Mouse (Mus musculus): Measurements from ENCODE around the gene Plcb2. TPM values are rescaled to one million over a fixed set of nuclear protein-coding genes. Genes with fewer than 3 reads are reported as not detected.

Plcb2 gene
- polyA plus RNA-seq, 1 experiment from 2014 or later, result 0.22 TPM

Other genes starting within 250 kb of the Plcb2 start
- gene Srp14, start 248.7 kb downstream of the Plcb2 start, polyA plus RNA-seq (2014; fragmentation: Nextera tagmentation; extraction: Ambion mirVana), result 244 and 259 TPM in 2 replicates
- 5.0 and 5.1 TPM in 2 replicates for gene Bmf, start 178.8 kb downstream of the Plcb2 start, polyA plus RNA-seq (2014; fragmentation: Nextera tagmentation; extraction: Ambion mirVana)
- gene Bub1b, start 130.2 kb downstream of the Plcb2 start, polyA plus RNA-seq (2014; fragmentation: Nextera tagmentation; extraction: Ambion mirVana), result 131 and 135 TPM in 2 replicates
- 0.50 and 0.92 TPM in 2 replicates for gene Pak6, start 65.1 kb downstream of the Plcb2 start, polyA plus RNA-seq (2014; fragmentation: Nextera tagmentation; extraction: Ambion mirVana)
- gene Ankrd63, start 24.5 kb downstream of the Plcb2 start, polyA plus RNA-seq (2014; fragmentation: Nextera tagmentation; extraction: Ambion mirVana), result 0.04 TPM in 1 of 2 replicates, not detected in the other
- 22.8 and 25.8 TPM in 2 replicates for gene Inafm2, start 17.3 kb upstream of the Plcb2 start, polyA plus RNA-seq (2014; fragmentation: Nextera tagmentation; extraction: Ambion mirVana)
- 0.52 and 0.66 TPM in 2 replicates for gene Ccdc9b, start 34.2 kb upstream of the Plcb2 start, polyA plus RNA-seq (2014; fragmentation: Nextera tagmentation; extraction: Ambion mirVana)
- not detected in 2 replicates for gene Phgr1, start 44.3 kb upstream of the Plcb2 start, polyA plus RNA-seq (2014; fragmentation: Nextera tagmentation; extraction: Ambion mirVana)
- 1.5 and 1.8 TPM in 2 replicates for gene Disp2, start 51.3 kb upstream of the Plcb2 start, polyA plus RNA-seq (2014; fragmentation: Nextera tagmentation; extraction: Ambion mirVana)
- gene Knstrn, start 85.6 kb upstream of the Plcb2 start, polyA plus RNA-seq (2014; fragmentation: Nextera tagmentation; extraction: Ambion mirVana), result 176 and 195 TPM in 2 replicates
- 53.7 and 62.2 TPM in 2 replicates for gene Ivd, start 133.5 kb upstream of the Plcb2 start, polyA plus RNA-seq (2014; fragmentation: Nextera tagmentation; extraction: Ambion mirVana)
- 1.1 and 1.2 TPM in 2 replicates for gene Bahd1, start 171.9 kb upstream of the Plcb2 start, polyA plus RNA-seq (2014; fragmentation: Nextera tagmentation; extraction: Ambion mirVana)
- gene Chst14, start 198.1 kb upstream of the Plcb2 start, polyA plus RNA-seq (2014; fragmentation: Nextera tagmentation; extraction: Ambion mirVana), result 31.8 and 32.0 TPM in 2 replicates